Mouse (Mus musculus): ENCODE measurements around the gene Arsb.
A peak's percentile ranks its signal among the peaks of the same experiment; 100 is the strongest.
"Not testable (repeated sequence)": the region's sequence is repeated elsewhere in the genome, so short reads cannot be mapped to it uniquely, and the experiment has no call there.

Gene Arsb

GRCm38 (mm10) chr13:93792945-93793642, 21.7 kb downstream of the Arsb start:
- peak; percentile 62 to 69 for DNase-seq

GRCm38 (mm10) chr13:93793643-93794182, 22.3 kb downstream of the Arsb start:
- no peak for DNase-seq

- DNase-seq = no peak
Measured at GRCm38 (mm10) chr13:93797011-93797600, 25.7 kb downstream of the Arsb start.

- DNase-seq = not testable (repeated sequence)
Measured at GRCm38 (mm10) chr13:93810311-93810710, 38.9 kb downstream of the Arsb start.

- no peak for DNase-seq
Measured at GRCm38 (mm10) chr13:93814081-93814480, 42.7 kb downstream of the Arsb start.

- DNase-seq = no peak
Measured at GRCm38 (mm10) chr13:93814676-93815075, 43.2 kb downstream of the Arsb start.

GRCm38 (mm10) chr13:93815128-93815527, 43.7 kb downstream of the Arsb start:
- DNase-seq = no peak

- DNase-seq = no peak
Measured at GRCm38 (mm10) chr13:93816127-93816526, 44.7 kb downstream of the Arsb start.

GRCm38 (mm10) chr13:93816688-93817331, 45.4 kb downstream of the Arsb start:
- no peak for DNase-seq

- DNase-seq = no peak
Measured at GRCm38 (mm10) chr13:93820173-93820572, 48.7 kb downstream of the Arsb start.

- peak; percentile 38 to 61 for DNase-seq
Measured at GRCm38 (mm10) chr13:93822001-93822400, 50.6 kb downstream of the Arsb start.

GRCm38 (mm10) chr13:93825792-93826558, 54.5 kb downstream of the Arsb start:
- no peak for DNase-seq

GRCm38 (mm10) chr13:93827745-93828144, 56.3 kb downstream of the Arsb start:
- no peak for DNase-seq

- no peak for DNase-seq
Measured at GRCm38 (mm10) chr13:93829565-93830293, 58.3 kb downstream of the Arsb start.

GRCm38 (mm10) chr13:93830294-93830645, 58.8 kb downstream of the Arsb start:
- DNase-seq = no peak

- DNase-seq = no peak
Measured at GRCm38 (mm10) chr13:93837481-93838225, 66.2 kb downstream of the Arsb start.

- peak; percentile 51 to 52 for DNase-seq
Measured at GRCm38 (mm10) chr13:93838431-93839136, 67.2 kb downstream of the Arsb start.

- no peak for DNase-seq
Measured at GRCm38 (mm10) chr13:93839137-93839630, 67.8 kb downstream of the Arsb start.

- DNase-seq = no peak
Measured at GRCm38 (mm10) chr13:93839721-93840120, 68.3 kb downstream of the Arsb start.

GRCm38 (mm10) chr13:93840146-93840545, 68.7 kb downstream of the Arsb start:
- DNase-seq = no peak

Measured in kidney, adult 8-10 months (tissue).